Mouse (Mus musculus) regulatory T cell (primary cell): ENCODE results near the gene D5Ertd577e.

ENCODE experiments used
- in situ Hi-C: fragments of 300-600 bp; cut with MboI, MseI; formaldehyde crosslinking; loops from one replicate; pipeline ENCODE4 v1.15.1; 2025; ENCODE audit warnings: high pct_unique_total_duplicates

Gene D5Ertd577e

DNA sequence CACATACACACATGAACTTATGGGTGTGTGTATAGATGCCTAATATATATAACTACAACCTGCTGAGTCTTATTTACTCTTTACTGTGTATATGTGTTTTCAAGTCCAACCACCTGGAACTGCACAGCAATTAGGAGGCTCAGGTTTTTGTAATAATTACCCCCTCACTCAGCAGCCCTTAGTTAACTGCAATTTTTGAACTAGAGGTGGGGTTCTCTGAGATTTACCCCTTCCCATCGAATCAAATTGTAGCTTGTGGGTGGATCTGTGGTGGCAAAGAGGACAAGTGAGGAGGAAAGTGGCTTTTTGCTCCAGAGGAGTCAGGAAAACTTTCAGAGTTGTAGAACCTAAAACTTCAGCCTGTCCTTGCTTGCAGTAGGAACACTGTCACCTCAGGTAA lies at the start of gene D5Ertd577e:
TSS of gene D5Ertd577e (plus strand) at position 301 of the 400 bp plus-strand sequence.
- in situ Hi-C loops = loop anchor here (10.0 kb wide), 1 partner anchor 1292 kb away; no protein-coding TSS in a partner anchor

- in situ Hi-C loops = loop anchor here (10.0 to 25.0 kb wide), 3 partner anchors 323 to 1636 kb away; partner anchors contain the start of gene Gm16513
Measured at GRCm38 (mm10) chr5:95510458-95510857, 53.9 kb downstream of the D5Ertd577e start, which contains the start of gene Gm3286. TSS of gene Gm3286 (plus strand) at chr5:95510758.
